Mouse (Mus musculus): ENCODE results near the gene Cldn4.

DNA sequence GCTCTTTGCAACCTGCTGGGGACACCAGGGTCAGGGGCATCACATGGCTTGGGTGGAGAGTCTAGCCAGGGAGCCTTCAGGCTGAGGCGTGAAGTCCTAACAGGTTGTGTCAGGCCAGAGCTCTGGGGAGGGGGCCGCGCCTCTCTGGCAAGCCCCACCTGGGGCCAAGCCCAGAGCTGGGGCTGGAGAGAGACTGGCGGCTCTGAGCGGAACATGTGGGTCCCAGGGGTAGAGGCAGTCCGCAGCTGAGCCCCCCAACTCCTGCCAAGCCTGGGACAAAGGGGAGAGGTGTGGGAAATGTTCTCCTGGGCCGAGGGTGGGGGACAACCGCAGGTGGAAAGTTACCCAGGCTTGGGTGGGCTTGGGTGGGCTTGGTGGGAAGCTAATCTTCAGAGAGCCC, 49.8 kb downstream of the Cldn4 start:
- TF ChIP-seq CTCF (IDR thresholded peaks at IDR 0.05; ENCODE audit: insufficient read depth, low read length): no peak
- no peak for TF ChIP-seq POLR2A (IDR thresholded peaks at IDR 0.05; ENCODE audit: borderline replicate concordance, extremely low read depth, low read depth, low read length)
